Mouse (Mus musculus) forebrain, embryonic 12.5 days (tissue): Measurements from ENCODE around the gene Gnpda2. TPM values are rescaled to one million over a fixed set of nuclear protein-coding genes. Genes with fewer than 3 reads are reported as not detected.

Experiments
- ATAC-seq: fragments of 200-750 bp; cut with Nextera tagmentation; 2 replicates; pipeline ENCODE4 v1.8.0; 2017; ENCODE audit warnings: moderate TSS enrichment; ENCODE audit not compliant: low FRiP score
- H3K27ac ChIP-seq: fragments of 300-500 bp; sonication (generic); 2 replicates; pipeline ENCODE4 v1.5.1; 2016; ENCODE audit warnings: mild to moderate bottlenecking
- H3K27me3 ChIP-seq: fragments of 300-500 bp; sonication (generic); 2 replicates; pipeline ENCODE4 v1.6.1; 2016; ENCODE audit warnings: mild to moderate bottlenecking
- H3K36me3 ChIP-seq: fragments of 300-500 bp; sonication (generic); replicated peaks from 2 replicates; pipeline ENCODE4 v1.6.1; 2016; ENCODE audit warnings: mild to moderate bottlenecking
- H3K4me1 ChIP-seq: fragments of 300-500 bp; sonication (generic); 2 replicates; pipeline ENCODE4 v1.6.1; 2016
- H3K4me2 ChIP-seq: fragments of 300-500 bp; sonication (generic); 2 replicates; pipeline ENCODE4 v1.6.1; 2016; ENCODE audit warnings: mild to moderate bottlenecking, moderate library complexity
- H3K4me3 ChIP-seq: fragments of 300-500 bp; sonication (generic); replicated peaks from 2 replicates; pipeline ENCODE4 v1.5.1; 2016; ENCODE audit warnings: mild to moderate bottlenecking
- H3K9ac ChIP-seq: fragments of 300-500 bp; sonication (generic); 2 replicates; pipeline ENCODE4 v1.6.1; 2016; ENCODE audit warnings: mild to moderate bottlenecking
- H3K9me3 ChIP-seq: fragments of 300-500 bp; sonication (generic); 2 replicates; pipeline ENCODE4 v1.6.1; 2016
- WGBS: fragments of 180-500 bp; shearing (Covaris S2); methylation state at CpG from one replicate; pipeline ENCODE4 v1.1.7; 2016; 5-methylcytosine and 5-hydroxymethylcytosine counted together
- polyA plus RNA-seq: library from polyadenylated mRNA; unstranded; fragments of >200 nt; fragmentation: Nextera tagmentation; extraction: Ambion mirVana; gene quantifications from 2 replicates; pipeline ENCODE4 v1.2.1, GENCODE M21; 2016

The Gnpda2 gene
- polyA plus RNA-seq = 31.0 and 31.3 TPM in 2 replicates

DNA sequence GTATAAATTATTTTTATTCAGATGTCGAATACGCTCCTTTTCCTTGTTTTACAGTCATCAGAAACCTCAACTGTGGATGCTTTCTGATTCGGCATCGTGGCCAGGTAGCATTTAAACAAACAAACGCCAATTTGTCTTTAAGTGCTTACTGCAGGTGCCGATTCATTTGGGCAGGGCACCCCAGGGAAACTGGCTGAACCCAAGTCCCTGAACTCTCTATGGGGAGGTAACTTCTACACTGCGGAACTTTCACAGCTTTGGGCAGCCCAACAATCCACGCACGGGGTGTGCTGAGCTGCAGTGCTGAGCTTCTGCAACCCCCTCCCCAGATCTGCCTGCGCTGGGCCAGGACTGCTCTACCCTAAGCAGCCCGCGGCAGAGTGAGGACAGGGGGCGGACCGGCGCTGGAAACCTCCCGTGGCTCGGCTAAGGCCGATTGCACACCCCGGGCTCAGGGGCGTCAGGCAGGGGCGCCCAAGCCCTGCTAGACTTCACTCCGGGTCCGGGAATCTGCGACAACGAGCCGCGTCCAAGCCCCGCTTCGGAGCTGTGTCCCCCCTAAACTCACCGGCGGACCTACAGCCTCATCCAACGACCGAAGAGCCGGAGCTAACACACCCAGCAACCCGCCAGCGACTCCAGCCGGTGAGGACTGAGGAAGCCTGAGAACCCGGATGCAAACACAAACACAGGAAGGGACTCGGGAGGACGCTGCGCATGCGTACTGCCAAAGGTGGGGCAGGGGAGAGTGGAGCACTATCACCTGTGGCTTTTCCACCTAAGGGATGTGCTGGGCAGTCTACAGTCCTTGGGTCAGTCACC is at the start of gene Gnpda2:
Gene Gnpda2, minus strand, starts transcription at position 701 of the 822 bp plus-strand sequence.
- peak; percentile 97 for ATAC-seq
- no peaks in the 10 kb centered on the region for H3K9me3 ChIP-seq
- no peaks in the 10 kb centered on the region; the same call in 1 of the 2 replicates for H3K36me3 ChIP-seq
- peaks cover 8% of the 10 kb centered on the region for H3K4me1 ChIP-seq
- peak within 1 kb of the TSS; percentile 77 for H3K9ac ChIP-seq
- peak within 1 kb of the TSS; percentile 66 for H3K4me2 ChIP-seq
- H3K27ac ChIP-seq = peak within 1 kb of the TSS; percentile 84
- peak within 1 kb of the TSS; percentile 59 for H3K4me3 ChIP-seq
- 4% methylated on average over 42 of the region's 42 CpGs for WGBS
- no peaks in the 10 kb centered on the region for H3K27me3 ChIP-seq

- Histone ChIP-seq H3K4me1 (no peaks in the 10 kb centered on the region), H3K9ac (no peak overlapping the region), H3K9me3 (no peaks in the 10 kb centered on the region), H3K27ac (no peak overlapping the region), H3K4me3 (no peak overlapping the region), H3K27me3 (no peaks in the 10 kb centered on the region), H3K4me2 (no peak overlapping the region), H3K36me3 (no peaks in the 10 kb centered on the region)
- no peak for ATAC-seq
- WGBS = 70% methylated on average over 4 of the region's 4 CpGs
Observed at GRCm38 (mm10) chr5:69634766-69635165, 42.6 kb upstream of the Gnpda2 start.

GRCm38 (mm10) chr5:69620899-69621298 is 28.8 kb upstream of the Gnpda2 start:
- ATAC-seq = no peak
- no peaks in the 10 kb centered on the region for H3K9me3 ChIP-seq

DNA sequence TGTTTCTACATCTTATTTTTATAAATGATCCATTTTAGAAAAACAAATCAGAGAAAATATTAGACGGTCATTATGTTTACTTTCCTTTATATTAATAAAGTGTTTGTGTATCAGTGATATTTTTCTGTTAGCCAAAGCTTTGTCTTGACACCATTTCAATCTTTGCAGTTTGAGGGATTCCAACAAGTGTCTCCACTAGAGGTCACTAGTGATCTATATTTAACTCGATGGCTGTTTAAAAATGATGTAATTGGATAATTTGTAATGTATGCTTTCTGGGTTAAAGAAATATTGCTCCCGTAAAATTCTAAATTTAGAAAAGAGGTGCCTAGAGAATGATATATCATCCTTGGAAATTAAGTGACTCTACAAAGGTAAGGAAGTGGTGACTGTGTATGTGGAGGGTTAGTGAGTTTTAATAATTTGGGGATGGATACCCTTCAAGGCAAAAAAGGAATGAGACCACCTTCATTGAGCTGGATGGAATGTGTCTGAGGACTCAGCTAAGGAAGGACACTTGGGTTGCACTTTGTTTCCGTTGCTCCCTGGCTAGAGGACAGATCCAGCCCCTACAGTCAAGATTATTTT is 21.2 kb upstream of the Gnpda2 start:
- Histone ChIP-seq H3K9ac (no peak overlapping the region), H3K36me3 (no peaks in the 10 kb centered on the region), H3K4me2 (no peak overlapping the region), H3K9me3 (no peaks in the 10 kb centered on the region), H3K27ac (no peak overlapping the region), H3K4me1 (no peaks in the 10 kb centered on the region), H3K27me3 (no peaks in the 10 kb centered on the region), H3K4me3 (no peak overlapping the region)
- ATAC-seq = peak; percentile 39; the same call in 1 of the 2 replicates
- 28% methylated on average over 4 of the region's 4 CpGs for WGBS

More at GRCm38 (mm10) chr5:69620899-69621298, 28.8 kb upstream of the Gnpda2 start:
- Histone ChIP-seq H3K9ac (no peak overlapping the region), H3K4me3 (no peak overlapping the region), H3K36me3 (no peaks in the 10 kb centered on the region), H3K27ac (no peak overlapping the region), H3K27me3 (no peaks in the 10 kb centered on the region), H3K4me2 (no peak overlapping the region), H3K4me1 (no peaks in the 10 kb centered on the region)
- 83% methylated on average over 1 of the region's 1 CpGs for WGBS

- Histone ChIP-seq H3K36me3 (no peaks in the 10 kb centered on the region), H3K4me3 (no peak overlapping the region), H3K9me3 (no peaks in the 10 kb centered on the region), H3K9ac (no peak overlapping the region), H3K4me2 (no peak overlapping the region), H3K27ac (no peak overlapping the region), H3K27me3 (no peaks in the 10 kb centered on the region), H3K4me1 (no peaks in the 10 kb centered on the region)
- ATAC-seq = 0 out of 2 replicates have a peak, but pooled peaks have one; percentile 46
Observed at GRCm38 (mm10) chr5:69601027-69601426, 8.9 kb upstream of the Gnpda2 start.

DNA sequence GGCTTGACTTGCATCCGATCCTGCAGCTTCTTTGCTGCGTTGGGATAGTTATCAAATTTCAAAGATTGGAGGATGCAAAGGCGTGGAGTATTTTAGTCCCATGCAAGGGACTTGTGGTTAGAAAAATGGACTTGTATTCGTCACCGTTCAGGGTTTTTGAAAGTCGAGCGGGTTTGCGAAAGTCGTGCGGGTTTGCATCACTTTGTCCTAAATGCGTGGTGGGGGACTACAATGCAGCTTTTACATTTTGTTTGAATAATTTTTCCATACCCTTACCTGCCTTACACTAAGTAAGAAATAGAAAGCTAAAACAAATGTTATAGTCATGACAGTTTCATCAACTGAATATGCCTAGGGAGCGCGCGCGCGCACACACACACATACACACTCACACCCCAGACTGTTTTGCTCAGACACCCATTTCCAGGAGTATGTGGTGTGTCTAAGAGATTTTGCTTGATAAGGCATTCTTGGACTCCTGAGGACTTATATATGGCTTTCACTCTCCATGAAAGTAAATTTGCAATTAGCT is 34.7 kb downstream of the Gnpda2 start:
- Histone ChIP-seq H3K9ac (peak overlapping the region; percentile 87), H3K4me3 (peak overlapping the region; percentile 91), H3K4me1 (0 out of 2 replicates have a peak, but pooled peaks cover 3% of the 10 kb centered on the region), H3K9me3 (no peaks in the 10 kb centered on the region), H3K27me3 (no peaks in the 10 kb centered on the region), H3K4me2 (peak overlapping the region; percentile 60), H3K27ac (peak overlapping the region; percentile 82), H3K36me3 (peaks cover 8% of the 10 kb centered on the region)
- 13% methylated on average over 16 of the region's 16 CpGs for WGBS
- peak; percentile 13 for ATAC-seq

DNA sequence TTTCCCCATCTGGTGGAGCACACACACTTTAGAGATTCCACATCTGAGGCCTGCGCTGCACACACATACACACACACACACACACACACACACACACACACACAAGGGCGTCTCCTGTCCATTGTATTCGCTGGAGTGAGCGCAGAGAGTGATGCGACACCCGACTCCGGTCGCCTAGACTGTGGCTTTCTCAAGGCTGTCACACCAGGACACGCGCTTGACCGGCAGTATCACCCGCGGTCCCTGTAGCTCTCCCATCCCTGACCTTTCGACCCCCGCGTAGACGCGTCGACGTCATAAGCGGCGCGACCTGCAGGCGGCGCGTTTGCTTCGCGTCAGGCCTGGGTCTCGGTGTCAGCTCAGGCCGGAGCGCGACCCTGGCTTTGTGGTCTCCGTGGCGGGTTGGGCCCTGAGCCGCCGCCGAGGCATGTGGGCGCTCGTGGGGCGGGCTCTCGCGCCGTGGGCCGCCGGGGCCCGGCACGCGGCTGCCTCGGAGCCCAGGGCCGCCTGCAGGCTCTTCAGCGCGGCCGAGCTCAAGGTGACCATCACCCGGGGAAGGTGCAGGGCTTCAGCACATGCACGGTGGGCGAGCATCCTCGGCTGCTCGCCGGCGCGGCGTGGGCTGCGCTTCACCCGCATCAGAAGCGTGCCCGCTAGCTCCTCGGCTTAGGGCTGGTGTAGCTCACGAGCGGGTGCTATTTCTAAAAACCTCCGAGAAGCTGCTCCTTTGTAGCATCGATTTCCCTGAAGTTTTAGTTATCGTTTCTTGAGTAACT is 35.3 kb downstream of the Gnpda2 start, which contains the start of gene Guf1:
Gene Guf1, plus strand, starts transcription at position 296 of the 776 bp plus-strand sequence.
- peak within 1 kb of the TSS; percentile 87 for H3K9ac ChIP-seq
- H3K9me3 ChIP-seq = no peaks in the 10 kb centered on the region
- 1% methylated on average over 72 of the region's 72 CpGs for WGBS

GRCm38 (mm10) chr5:69542489-69542888 is 49.7 kb downstream of the Gnpda2 start, which contains the start of gene Yipf7:
Gene Yipf7 (minus strand): TSS chr5:69542648.
- Histone ChIP-seq H3K36me3 (no peaks in the 10 kb centered on the region), H3K4me3 (no peak within 1 kb of the TSS), H3K27ac (no peak within 1 kb of the TSS), H3K4me2 (no peak within 1 kb of the TSS), H3K9me3 (no peaks in the 10 kb centered on the region), H3K9ac (no peak within 1 kb of the TSS), H3K27me3 (no peaks in the 10 kb centered on the region), H3K4me1 (no peaks in the 10 kb centered on the region)
- ATAC-seq = no peak
- 83% methylated on average over 4 of the region's 4 CpGs for WGBS

More for the DNA sequence above, 35.3 kb downstream of the Gnpda2 start, which contains the start of gene Guf1:
- Histone ChIP-seq H3K4me2 (peak within 1 kb of the TSS; percentile 60), H3K27me3 (no peaks in the 10 kb centered on the region), H3K27ac (peak within 1 kb of the TSS; percentile 82), H3K4me1 (0 out of 2 replicates have a peak, but pooled peaks cover 3% of the 10 kb centered on the region), H3K36me3 (peaks cover 8% of the 10 kb centered on the region), H3K4me3 (peak within 1 kb of the TSS; percentile 91)
- peak; percentile 93 for ATAC-seq

- Histone ChIP-seq H3K27me3 (no peaks in the 10 kb centered on the region), H3K4me3 (no peak overlapping the region), H3K27ac (no peak overlapping the region), H3K4me1 (no peaks in the 10 kb centered on the region), H3K4me2 (no peak overlapping the region), H3K9me3 (no peaks in the 10 kb centered on the region), H3K36me3 (no peaks in the 10 kb centered on the region), H3K9ac (no peak overlapping the region)
- no peak for ATAC-seq
- WGBS = 85% methylated on average over 1 of the region's 1 CpGs
Observed at GRCm38 (mm10) chr5:69541680-69542079, 50.5 kb downstream of the Gnpda2 start.

- no peak overlapping the region for H3K9ac ChIP-seq
- no peak overlapping the region for H3K4me2 ChIP-seq
- ATAC-seq = no peak
- H3K4me1 ChIP-seq = no peaks in the 10 kb centered on the region
- H3K27ac ChIP-seq = no peak overlapping the region
- no peak overlapping the region for H3K4me3 ChIP-seq
- no peaks in the 10 kb centered on the region for H3K9me3 ChIP-seq
- H3K36me3 ChIP-seq = no peaks in the 10 kb centered on the region
- no peaks in the 10 kb centered on the region for H3K27me3 ChIP-seq
Observed at GRCm38 (mm10) chr5:69523944-69524343, 68.2 kb downstream of the Gnpda2 start.
